9 mouse cellular contexts compared by ENCODE assay signal in genomic region chr2:175869024-175869423, GRCm38 (mm10). TPM values are rescaled to one million over a fixed set of nuclear protein-coding genes. Genes with fewer than 3 reads are reported as not detected.
DNase-seq lines count a peak whose midpoint lies in the region; ATAC-seq and TF ChIP-seq lines count a peak whose summit lies in the region.
"Not testable (repeated sequence)": the region's sequence is repeated elsewhere in the genome, so short reads cannot be mapped to it uniquely, and the experiment has no call there.
"Had no signal": no experiment of that assay in that cellular context is flagged by ENCODE, and none has a peak within 500 bp of the region (broad histone marks: within the 10 kb centered on the region; RNA-seq: fewer than 3 reads in every experiment).

TSS of gene Gm6710 (plus strand) at chr2:175869219.

- not testable (repeated sequence) for H3K9ac ChIP-seq in forebrain, embryonic 14.5 days (ENCODE audit: low read length); heart, embryonic 11.5 days (ENCODE audit: low read depth, low read length); hindbrain, embryonic 13.5 days; midbrain, embryonic 12.5 days (replicated peaks); stomach, postnatal 0 days (ENCODE audit: low read length)

- TF ChIP-seq EP300 in stomach, postnatal 0 days (optimal IDR thresholded peaks at IDR 0.05), result not testable (repeated sequence)

- H3K27ac ChIP-seq in forebrain, embryonic 14.5 days (ENCODE audit: low read depth, low read length); heart, embryonic 11.5 days (ENCODE audit: low read depth, low read length); hindbrain, embryonic 13.5 days; layer of hippocampus, adult 2 months; limb, embryonic 10.5 days; midbrain, embryonic 12.5 days (replicated peaks); stomach, postnatal 0 days (replicated peaks): not testable (repeated sequence)

- DNase-seq in adrenal gland, postnatal 4 days (ENCODE audit: low spot score in 2 of 2); forebrain, embryonic 14.5 days (ENCODE audit: low spot score); layer of hippocampus, adult 2 months (ENCODE audit: low spot score in 2 of 2); limb, embryonic 10.5 days (ENCODE audit: low spot score); stomach, postnatal 0 days (ENCODE audit: low spot score): not testable (repeated sequence)

- ATAC-seq in forebrain, embryonic 14.5 days; heart, embryonic 11.5 days (replicated peaks; ENCODE audit: insufficient number of reproducible peaks, low FRiP score, low TSS enrichment); hindbrain, embryonic 13.5 days (ENCODE audit: low FRiP score); midbrain, embryonic 12.5 days (ENCODE audit: low FRiP score, low read depth); stomach, postnatal 0 days (ENCODE audit: low FRiP score, low TSS enrichment): not testable (repeated sequence)

- not testable (repeated sequence) for H3K4me2 ChIP-seq in forebrain, embryonic 14.5 days (ENCODE audit: low read length); heart, embryonic 11.5 days; hindbrain, embryonic 13.5 days; midbrain, embryonic 12.5 days (replicated peaks); stomach, postnatal 0 days (replicated peaks; ENCODE audit: low read depth)

- H3K4me1 ChIP-seq in forebrain, embryonic 14.5 days (ENCODE audit: control insufficient read depth, insufficient read depth, low read length); heart, embryonic 11.5 days (ENCODE audit: control insufficient read depth, insufficient read depth, low read length); hindbrain, embryonic 13.5 days (replicated peaks); limb, embryonic 10.5 days; midbrain, embryonic 12.5 days; stomach, postnatal 0 days (replicated peaks; ENCODE audit: control insufficient read depth, insufficient read depth): not testable (repeated sequence)

- TF ChIP-seq CTCF in layer of hippocampus, adult 2 months (conservative IDR thresholded peaks at IDR 0.05); stomach, postnatal 0 days (IDR thresholded peaks at IDR 0.05; ENCODE audit: low read depth): not testable (repeated sequence)

- H3K4me3 ChIP-seq in forebrain, embryonic 14.5 days (ENCODE audit: low read depth, low read length); heart, embryonic 11.5 days (ENCODE audit: low read depth, low read length); hindbrain, embryonic 13.5 days; layer of hippocampus, adult 2 months; limb, embryonic 10.5 days; midbrain, embryonic 12.5 days; stomach, postnatal 0 days (ENCODE audit: low read depth, low read length): not testable (repeated sequence)

- H3K27me3 ChIP-seq in forebrain, embryonic 14.5 days (replicated peaks; ENCODE audit: control insufficient read depth, insufficient read depth, low read length); heart, embryonic 11.5 days (ENCODE audit: control insufficient read depth, insufficient read depth, low read length); hindbrain, embryonic 13.5 days; limb, embryonic 10.5 days (ENCODE audit: low read depth, poor library complexity, severe bottlenecking); midbrain, embryonic 12.5 days; stomach, postnatal 0 days (ENCODE audit: control insufficient read depth, insufficient read depth, low read length): not testable (repeated sequence)

- not testable (repeated sequence) for H3K9me3 ChIP-seq in forebrain, embryonic 14.5 days (replicated peaks; ENCODE audit: control insufficient read depth, low read length); heart, embryonic 11.5 days (replicated peaks; ENCODE audit: control insufficient read depth, low read length); hindbrain, embryonic 13.5 days; limb, embryonic 10.5 days (replicated peaks); midbrain, embryonic 12.5 days; stomach, postnatal 0 days (ENCODE audit: control insufficient read depth, low read length)

- not testable (repeated sequence) for H3K36me3 ChIP-seq in forebrain, embryonic 14.5 days (ENCODE audit: control insufficient read depth, insufficient read depth, low read length); heart, embryonic 11.5 days (ENCODE audit: control insufficient read depth, insufficient read depth, low read length); hindbrain, embryonic 13.5 days; limb, embryonic 10.5 days; midbrain, embryonic 12.5 days; stomach, postnatal 0 days (ENCODE audit: control insufficient read depth, insufficient read depth, low read length)

- WGBS in forebrain, embryonic 14.5 days, result no CpG with 5 or more reads among the region's 7 CpGs
- no CpG with 5 or more reads among the region's 7 CpGs for WGBS in heart, embryonic 11.5 days (ENCODE audit: insufficient replicate concordance)
- WGBS in hindbrain, embryonic 13.5 days, result no CpG with 5 or more reads among the region's 7 CpGs
- no CpG with 5 or more reads among the region's 7 CpGs for WGBS in limb, embryonic 10.5 days
- no CpG with 5 or more reads among the region's 7 CpGs for WGBS in midbrain, embryonic 12.5 days
- no CpG with 5 or more reads among the region's 7 CpGs for WGBS in stomach, postnatal 0 days

RNA-seq across cellular contexts. Expression of gene Gm6710, which starts in this region (rescaled TPM):
- total RNA-seq in adrenal gland, postnatal 4 days (2021), result 10 to 100 TPM; 31.5 TPM
- polyA plus RNA-seq in forebrain, embryonic 14.5 days (2014; fragmentation: Nextera tagmentation; extraction: Ambion mirVana), result 33.0 and 35.6 TPM in 2 replicates
- 20.9 and 21.3 TPM in 2 replicates for polyA plus RNA-seq in heart, embryonic 11.5 days (2014; fragmentation: Nextera tagmentation; extraction: Ambion mirVana)
- 26.3 and 27.2 TPM in 2 replicates for polyA plus RNA-seq in hindbrain, embryonic 13.5 days (2015; fragmentation: Nextera tagmentation; extraction: Ambion mirVana)
- total RNA-seq in layer of hippocampus, adult 2 months (2021), result 10 to 100 TPM; 43.4 to 47.6 TPM
- 20.3 and 23.1 TPM in 2 replicates for polyA plus RNA-seq in limb, embryonic 10.5 days (2016; fragmentation: Nextera tagmentation; extraction: Ambion mirVana)
- 25.7 and 29.1 TPM in 2 replicates for polyA plus RNA-seq in midbrain, embryonic 12.5 days (2016; fragmentation: Nextera tagmentation; extraction: Ambion mirVana)
- polyA plus RNA-seq in stomach, postnatal 0 days (2015; fragmentation: Nextera tagmentation; extraction: Ambion mirVana), result 14.6 and 16.2 TPM in 2 replicates
- polyA plus RNA-seq: spleen, adult 2 months had no signal
